Comparison of ENCODE assay signal across 9 mouse cellular contexts in genomic region chr16:21192509-21193354, GRCm38 (mm10). TPM values are rescaled to one million over a fixed set of nuclear protein-coding genes. Genes with fewer than 3 reads are reported as not detected.
DNase-seq lines count a peak whose midpoint lies in the region; ATAC-seq lines count a peak whose summit lies in the region.
"Had no signal": no experiment of that assay in that cellular context is flagged by ENCODE, and none has a peak within 500 bp of the region (broad histone marks: within the 10 kb centered on the region; RNA-seq: fewer than 3 reads in every experiment).

No protein-coding gene starts in this region.

- ATAC-seq in forebrain, embryonic 11.5 days (replicated peaks; ENCODE audit: low FRiP score): peak; percentile 69
- no peak for ATAC-seq in activated CD4-positive, CD25-positive, alpha-beta regulatory T cell, adult 4 months

- H3K4me1 ChIP-seq in forebrain, embryonic 11.5 days (replicated peaks; ENCODE audit: control insufficient read depth, insufficient read depth, low read length): 0 out of 2 replicates have a peak, but pooled peaks cover 2% of the 10 kb centered on the region
- H3K4me1 ChIP-seq in forebrain, embryonic 10.5 days: peaks cover 17% of the 10 kb centered on the region

- no peak overlapping the region for H3K4me3 ChIP-seq in forebrain, embryonic 11.5 days (ENCODE audit: low read depth, low read length)
- H3K4me3 ChIP-seq in forebrain, embryonic 10.5 days: no peak overlapping the region
- H3K4me3 ChIP-seq: limb, embryonic 12.5 days had no signal

- H3K27ac ChIP-seq in forebrain, embryonic 11.5 days (ENCODE audit: low read depth, low read length): no peak overlapping the region
- no peak overlapping the region for H3K27ac ChIP-seq in forebrain, embryonic 10.5 days

- 42% methylated on average over 7 of the region's 7 CpGs for WGBS in forebrain, embryonic 11.5 days
- WGBS in forebrain, embryonic 10.5 days: 41% methylated on average over 7 of the region's 7 CpGs

- no peaks in the 10 kb centered on the region for H3K36me3 ChIP-seq in forebrain, embryonic 11.5 days (ENCODE audit: control insufficient read depth, insufficient read depth, low read length)
- no peaks in the 10 kb centered on the region for H3K36me3 ChIP-seq in forebrain, embryonic 10.5 days (replicated peaks)
- H3K36me3 ChIP-seq: limb, embryonic 12.5 days had no signal

- no peak overlapping the region for H3K9ac ChIP-seq in forebrain, embryonic 11.5 days (ENCODE audit: low read length)
- H3K9ac ChIP-seq: limb, embryonic 12.5 days had no signal

- H3K27me3 ChIP-seq in forebrain, embryonic 11.5 days (ENCODE audit: control insufficient read depth, insufficient read depth, low read length): no peaks in the 10 kb centered on the region
- no peaks in the 10 kb centered on the region for H3K27me3 ChIP-seq in forebrain, embryonic 10.5 days (ENCODE audit: poor library complexity, severe bottlenecking)
- H3K27me3 ChIP-seq: limb, embryonic 12.5 days had no signal

- no peaks in the 10 kb centered on the region for H3K9me3 ChIP-seq in forebrain, embryonic 11.5 days (ENCODE audit: control insufficient read depth, low read length)
- no peaks in the 10 kb centered on the region for H3K9me3 ChIP-seq in forebrain, embryonic 10.5 days
- H3K9me3 ChIP-seq: limb, embryonic 12.5 days had no signal

- no peak for DNase-seq in forebrain, embryonic 11.5 days (ENCODE audit: low spot score)
- no peak for DNase-seq in forebrain, embryonic 10.5 days (ENCODE audit: extremely low spot score, low spot score)
- peak; percentile 8 to 9 for DNase-seq in B cell, adult 2 months
- peak; percentile 34 for DNase-seq in cerebellum, adult 8-10 months
- peak; percentile 26 for DNase-seq in heart, postnatal 4 days
- peak; percentile 75 to 93 for DNase-seq in left cerebral cortex, postnatal 14 days (ENCODE audit: low spot score in 2 of 2)
- DNase-seq in neural tube, embryonic 10.5 days (ENCODE audit: extremely low spot score, low spot score): peak; percentile 48

- no peak overlapping the region for H3K4me2 ChIP-seq in forebrain, embryonic 11.5 days (ENCODE audit: low read depth, low read length, severe bottlenecking)

- intact Hi-C loops in left cerebral cortex, postnatal 14 days (cut with DNase I): loop anchor here (5.0 kb wide), 2 partner anchors 390 to 475 kb away; partner anchors contain the start of genes Clcn2 and Polr2h

RNA-seq across cellular contexts. Expression of gene Ephb3, which starts 11.8 kb away (rescaled TPM):
- 14.8 and 14.9 TPM in 2 replicates for polyA plus RNA-seq in forebrain, embryonic 11.5 days (2014; fragmentation: Nextera tagmentation; extraction: Ambion mirVana)
- 19.7 and 19.8 TPM in 2 replicates for polyA plus RNA-seq in forebrain, embryonic 10.5 days (2016; fragmentation: Nextera tagmentation; extraction: Ambion mirVana)
- 10 to 100 TPM; 14.3 to 14.8 TPM for total RNA-seq in heart, postnatal 4 days (2021)
- total RNA-seq in left cerebral cortex, postnatal 14 days (2021): 10 to 100 TPM; 31.4 to 35.5 TPM
- not detected for polyA plus RNA-seq in activated CD4-positive, CD25-positive, alpha-beta regulatory T cell, adult 4 months (2017; shearing (Covaris generic))

RNA-seq across cellular contexts. Expression of gene Teddm3, which starts 38.9 kb away (rescaled TPM):
- polyA plus RNA-seq in forebrain, embryonic 11.5 days (2014; fragmentation: Nextera tagmentation; extraction: Ambion mirVana): not detected in 2 replicates
- not detected in 2 replicates for polyA plus RNA-seq in forebrain, embryonic 10.5 days (2016; fragmentation: Nextera tagmentation; extraction: Ambion mirVana)
- not detected for total RNA-seq in heart, postnatal 4 days (2021)
- total RNA-seq in left cerebral cortex, postnatal 14 days (2021): 1 to 10 TPM in 1 of 2 experiments, under 1 TPM in 1; 0.55 to 1.1 TPM
- under 1 TPM in 1 of 2 experiments, not detected in 1; 0.82 TPM for polyA plus RNA-seq in activated CD4-positive, CD25-positive, alpha-beta regulatory T cell, adult 4 months (2017; shearing (Covaris generic))
- polyA plus RNA-seq: limb, embryonic 12.5 days had no signal

Comparison
In these comparisons a context has a peak if more than half of its experiments do, and no peak if none do; other contexts are left out.
1. DNase-seq: peak in B cell, adult 2 months (2 of 2), cerebellum, adult 8-10 months (single experiment), heart, postnatal 4 days (single experiment), left cerebral cortex, postnatal 14 days (2 of 2) and neural tube, embryonic 10.5 days (single experiment); none in forebrain, embryonic 11.5 days (single experiment) and forebrain, embryonic 10.5 days (single experiment).
2. RNA of gene Ephb3, which starts 11.8 kb away (polyA plus RNA-seq): 19.7 to 19.8 TPM in forebrain, embryonic 10.5 days and 14.8 to 14.9 TPM in forebrain, embryonic 11.5 days; not detected in activated CD4-positive, CD25-positive, alpha-beta regulatory T cell, adult 4 months; every median in the first group is over 10 times any median in the second.